Mouse (Mus musculus) heart, embryonic 14.5 days (tissue): Measurements from ENCODE around the gene Hmgcs2. TPM values are rescaled to one million over a fixed set of nuclear protein-coding genes. Genes with fewer than 3 reads are reported as not detected.
A peak's percentile ranks its signal among the peaks of the same experiment; 100 is the strongest.

ENCODE experiments used
- ATAC-seq: fragments of 200-750 bp; cut with Nextera tagmentation; 2 replicates; pipeline ENCODE4 v1.8.0; 2017; ENCODE audit warnings: low read depth, moderate TSS enrichment; ENCODE audit not compliant: insufficient number of reproducible peaks, insufficient read depth, low FRiP score
- H3K27ac ChIP-seq, 2 experiments: fragments of 200-500 bp in 1 of 2; fragments of 300-500 bp in 1 of 2; sonication (generic) in 1 of 2; replicated peaks in 1 of 2; 2 replicates each; pipeline ENCODE4 v1.5.1; 2012 to 2014; ENCODE audit warnings: low read depth in 2 of 2, low read length in 2 of 2, control low read depth in 1 of 2, mild to moderate bottlenecking in 1 of 2, mixed read lengths in 1 of 2; ENCODE audit not compliant: control insufficient read depth in 1 of 2, insufficient read depth in 1 of 2
- H3K27me3 ChIP-seq: fragments of 300-500 bp; sonication (generic); 2 replicates; pipeline ENCODE4 v1.6.1; 2014; ENCODE audit warnings: mild to moderate bottlenecking, low read length, control low read depth; ENCODE audit not compliant: control insufficient read depth, insufficient read depth
- H3K36me3 ChIP-seq: fragments of 300-500 bp; sonication (generic); 2 replicates; pipeline ENCODE4 v1.6.1; 2014; ENCODE audit warnings: mild to moderate bottlenecking, control low read depth, low read length, mixed read lengths; ENCODE audit not compliant: control insufficient read depth, insufficient read depth
- H3K4me1 ChIP-seq, 2 experiments: fragments of 200-500 bp in 1 of 2; fragments of 300-500 bp in 1 of 2; sonication (generic) in 1 of 2; 2 replicates each; pipeline ENCODE4 v1.6.1; 2012 to 2014; ENCODE audit warnings: low read length in 2 of 2, control low read depth in 1 of 2, mixed read lengths in 1 of 2; ENCODE audit not compliant: control insufficient read depth in 2 of 2, insufficient read depth in 2 of 2
- H3K4me2 ChIP-seq: fragments of 300-500 bp; sonication (generic); 2 replicates; pipeline ENCODE4 v1.6.1; 2014; ENCODE audit warnings: mild to moderate bottlenecking, low read length
- H3K4me3 ChIP-seq, 2 experiments: fragments of 200-500 bp in 1 of 2; fragments of 300-500 bp in 1 of 2; sonication (generic) in 1 of 2; 2 replicates each; pipeline ENCODE4 v1.5.1; 2012 to 2014; ENCODE audit warnings: low read length in 2 of 2, mild to moderate bottlenecking in 2 of 2, control low read depth in 1 of 2, low read depth in 1 of 2, moderate library complexity in 1 of 2; ENCODE audit not compliant: control insufficient read depth in 1 of 2, insufficient read depth in 1 of 2
- H3K9ac ChIP-seq: fragments of 300-500 bp; sonication (generic); 2 replicates; pipeline ENCODE4 v1.6.1; 2014; ENCODE audit warnings: mild to moderate bottlenecking, low read length
- H3K9me3 ChIP-seq: fragments of 300-500 bp; sonication (generic); 2 replicates; pipeline ENCODE4 v1.6.1; 2016; ENCODE audit warnings: low read length, control low read depth; ENCODE audit not compliant: control insufficient read depth
- WGBS: fragments of 180-500 bp; shearing (Covaris S2); extraction: QIAGEN DNeasy Blood & Tissue Kit; methylation state at CpG from one replicate; pipeline ENCODE4 v1.1.7; 2014; 5-methylcytosine and 5-hydroxymethylcytosine counted together
- polyA plus RNA-seq: library from polyadenylated mRNA; unstranded; fragments of >200 nt; fragmentation: Nextera tagmentation; extraction: Ambion mirVana; gene quantifications from 2 replicates; pipeline ENCODE4 v1.2.1, GENCODE M21; 2014

The Hmgcs2 gene
- polyA plus RNA-seq: 12.4 and 14.0 TPM in 2 replicates

DNA sequence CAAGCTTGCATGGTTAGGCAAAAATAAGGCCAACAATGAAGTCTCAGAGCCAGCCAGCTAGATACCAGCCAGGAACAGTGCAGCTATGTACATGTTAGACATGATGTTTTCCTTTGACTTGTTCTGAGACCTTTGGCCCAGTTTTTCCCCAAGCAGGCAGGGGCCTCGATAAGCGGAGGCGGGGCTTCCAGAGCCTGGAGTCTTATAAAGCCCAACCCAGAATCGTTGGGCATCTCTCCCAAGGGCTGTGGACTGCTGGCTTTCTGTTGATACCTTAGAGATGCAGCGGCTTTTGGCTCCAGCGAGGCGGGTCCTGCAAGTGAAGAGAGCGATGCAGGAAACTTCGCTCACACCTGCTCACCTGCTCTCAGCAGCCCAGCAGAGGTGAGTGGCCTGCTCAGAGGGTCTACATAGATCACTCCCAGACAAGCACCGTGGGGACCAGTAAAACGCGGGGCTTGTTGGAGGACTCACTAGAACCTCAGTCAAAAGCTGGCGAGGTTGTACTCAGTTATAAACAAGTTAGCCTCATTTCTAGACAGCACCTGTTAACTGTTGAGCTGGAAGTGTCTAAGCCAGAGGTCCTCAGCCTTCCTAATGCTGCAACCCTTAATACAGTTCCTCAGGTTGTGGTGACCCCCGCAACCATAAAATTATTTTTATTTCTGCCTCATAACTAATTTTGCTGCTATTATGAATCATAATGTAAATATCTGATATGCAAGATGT lies at the start of gene Hmgcs2:
Hmgcs2 (plus strand) TSS at position 232 of the 729 bp plus-strand sequence.
- ATAC-seq: no peak
- Histone ChIP-seq H3K27ac (peak within 1 kb of the TSS; percentile 39 to 64; a peak in 2 of 4 replicates), H3K36me3 (no peaks in the 10 kb centered on the region), H3K27me3 (no peaks in the 10 kb centered on the region), H3K9ac (peak within 1 kb of the TSS; percentile 44), H3K9me3 (no peaks in the 10 kb centered on the region), H3K4me3 (peak within 1 kb of the TSS; percentile 13 to 43), H3K4me1 (peaks cover 6 to 13% of the 10 kb centered on the region in 2 experiments), H3K4me2 (peak within 1 kb of the TSS; percentile 33)
- WGBS: 49% methylated on average over 14 of the region's 14 CpGs

GRCm38 (mm10) chr3:98233504-98233903 lies 46.7 kb upstream of the Hmgcs2 start:
- no peaks in the 10 kb centered on the region for H3K36me3 ChIP-seq
- no peak overlapping the region for H3K4me3 ChIP-seq
- no peak overlapping the region for H3K27ac ChIP-seq
- no peak overlapping the region for H3K4me2 ChIP-seq
- peaks cover 0 to 2% of the 10 kb centered on the region in 2 experiments; a peak in 1 of 4 replicates for H3K4me1 ChIP-seq
- no peaks in the 10 kb centered on the region for H3K27me3 ChIP-seq
- no peak for ATAC-seq
- no peak overlapping the region for H3K9ac ChIP-seq
- no peaks in the 10 kb centered on the region for H3K9me3 ChIP-seq

DNA sequence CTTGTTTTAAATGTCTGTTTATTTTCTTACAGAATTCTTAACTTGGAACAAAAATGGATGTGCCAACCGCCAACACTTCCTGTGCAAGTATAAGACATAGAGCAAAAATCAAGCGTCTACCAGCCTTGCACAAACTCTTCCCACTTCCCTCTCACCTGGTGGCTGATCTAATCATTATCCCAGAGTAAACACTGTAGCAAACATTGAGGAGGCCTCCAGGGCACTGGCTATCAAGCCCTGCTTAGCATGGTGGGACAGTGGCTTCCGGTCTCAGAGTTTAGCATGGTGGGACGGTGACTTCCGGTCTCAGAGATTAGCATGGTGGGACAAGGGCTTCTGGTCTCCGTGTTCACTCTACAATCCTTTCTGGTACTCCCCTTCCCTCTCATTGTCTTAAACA lies 44.0 kb upstream of the Hmgcs2 start:
- ATAC-seq: no peak
- H3K36me3 ChIP-seq: no peaks in the 10 kb centered on the region
- H3K9ac ChIP-seq: no peak overlapping the region
- H3K9me3 ChIP-seq: no peaks in the 10 kb centered on the region
- no peak overlapping the region for H3K4me3 ChIP-seq
- no peak overlapping the region for H3K27ac ChIP-seq
- WGBS: 75% methylated on average over 6 of the region's 6 CpGs
- no peak overlapping the region for H3K4me2 ChIP-seq
- no peaks in the 10 kb centered on the region for H3K27me3 ChIP-seq
- peaks cover 0 to 2% of the 10 kb centered on the region in 2 experiments; a peak in 1 of 4 replicates for H3K4me1 ChIP-seq

GRCm38 (mm10) chr3:98237240-98237639 lies 43.0 kb upstream of the Hmgcs2 start:
- Histone ChIP-seq H3K9me3 (no peaks in the 10 kb centered on the region), H3K9ac (no peak overlapping the region), H3K27me3 (no peaks in the 10 kb centered on the region), H3K4me2 (no peak overlapping the region), H3K4me1 (peaks cover 0 to 2% of the 10 kb centered on the region in 2 experiments; a peak in 1 of 4 replicates), H3K36me3 (no peaks in the 10 kb centered on the region), H3K4me3 (no peak overlapping the region), H3K27ac (no peak overlapping the region)
- WGBS: 86% methylated on average over 5 of the region's 5 CpGs
- no peak for ATAC-seq

DNA sequence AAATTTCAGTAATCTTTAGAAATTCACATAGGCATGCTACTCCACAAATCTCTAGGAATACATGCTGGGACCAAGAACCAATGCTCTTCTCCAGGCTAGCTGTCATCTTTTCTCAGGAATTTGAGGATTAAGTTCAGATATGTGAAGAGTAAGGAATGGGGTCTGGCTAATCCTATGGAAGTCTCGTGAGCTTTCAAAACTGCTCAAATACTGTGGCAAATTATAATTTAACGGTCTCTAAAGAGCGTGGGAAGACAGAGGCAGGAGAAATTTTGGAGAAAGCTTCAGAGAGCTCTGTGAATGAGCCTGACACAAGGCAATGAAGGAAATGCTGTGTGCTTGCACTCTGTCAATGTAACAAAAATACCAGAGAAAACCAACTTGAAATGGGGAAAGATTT lies 42.1 kb upstream of the Hmgcs2 start:
- Histone ChIP-seq H3K9me3 (no peaks in the 10 kb centered on the region), H3K36me3 (no peaks in the 10 kb centered on the region), H3K27me3 (no peaks in the 10 kb centered on the region), H3K9ac (no peak overlapping the region), H3K4me2 (no peak overlapping the region), H3K4me1 (peaks cover 0 to 2% of the 10 kb centered on the region in 2 experiments; a peak in 1 of 4 replicates), H3K27ac (no peak overlapping the region), H3K4me3 (no peak overlapping the region)
- 86% methylated on average over 3 of the region's 3 CpGs for WGBS
- ATAC-seq: no peak

DNA sequence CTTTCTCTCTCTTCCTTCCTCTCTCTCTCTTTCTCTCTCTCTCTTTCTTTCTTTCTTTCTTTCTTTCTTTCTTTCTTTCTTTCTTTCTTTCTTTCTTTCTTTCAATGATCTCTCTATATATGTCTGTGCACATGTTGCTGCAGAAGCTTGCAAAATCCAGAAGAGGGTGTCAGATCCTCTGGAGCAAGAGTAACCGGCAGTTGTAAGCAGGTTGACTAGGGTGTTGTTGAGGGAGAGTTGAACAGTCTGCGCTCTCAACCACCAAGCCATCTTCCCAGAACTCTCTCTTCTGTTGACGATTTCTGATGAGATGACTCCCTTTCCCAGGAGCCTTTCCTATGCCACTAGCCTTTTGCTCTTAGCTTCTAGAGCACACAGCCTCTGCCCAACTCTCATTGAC lies 38.2 kb upstream of the Hmgcs2 start:
- no peak overlapping the region for H3K4me3 ChIP-seq
- 76% methylated on average over 3 of the region's 3 CpGs for WGBS

GRCm38 (mm10) chr3:98242458-98243037 lies 37.7 kb upstream of the Hmgcs2 start:
- WGBS: 75% methylated on average over 8 of the region's 8 CpGs
- Histone ChIP-seq H3K27ac (no peak overlapping the region), H3K27me3 (no peaks in the 10 kb centered on the region), H3K9ac (no peak overlapping the region), H3K9me3 (no peaks in the 10 kb centered on the region), H3K4me3 (no peak overlapping the region), H3K4me2 (no peak overlapping the region), H3K36me3 (no peaks in the 10 kb centered on the region), H3K4me1 (no peaks in the 10 kb centered on the region)
- ATAC-seq: no peak

More for the DNA sequence above, 38.2 kb upstream of the Hmgcs2 start:
- Histone ChIP-seq H3K4me2 (no peak overlapping the region), H3K9me3 (no peaks in the 10 kb centered on the region), H3K27ac (no peak overlapping the region), H3K9ac (no peak overlapping the region), H3K36me3 (no peaks in the 10 kb centered on the region), H3K27me3 (no peaks in the 10 kb centered on the region), H3K4me1 (no peaks in the 10 kb centered on the region; a peak in 1 of 4 replicates)
- no peak for ATAC-seq
